Mouse (Mus musculus) erythroblast, adult 5-6 weeks (primary cell): Measurements from ENCODE around the gene Myom1. TPM values are rescaled to one million over a fixed set of nuclear protein-coding genes. Genes with fewer than 3 reads are reported as not detected.

Experiments used
- ATAC-seq: replicated peaks from 2 replicates; pipeline ENCODE4 v1.8.0; 2016; ENCODE audit warnings: moderate number of reproducible peaks, mild to moderate bottlenecking, moderate TSS enrichment, inconsistent platforms; ENCODE audit not compliant: poor library complexity, low FRiP score, severe bottlenecking
- total RNA-seq, 2 experiments: library from RNA; stranded (forward) in 1 of 2; stranded (reverse) in 1 of 2; fragments of 150-400 nt in 1 of 2; fragments of 200-764, 138-1000 nt in 1 of 2; gene quantifications; 2 replicates each; pipeline versions ENCODE4 v1.2.3 to v1.2.4; 2015 to 2017; ENCODE audit warnings: low replicate concordance in 2 of 2

Gene Myom1
- total RNA-seq, 2 experiments from 2014 or later, result 0.34 TPM; not detected in 1

DNA sequence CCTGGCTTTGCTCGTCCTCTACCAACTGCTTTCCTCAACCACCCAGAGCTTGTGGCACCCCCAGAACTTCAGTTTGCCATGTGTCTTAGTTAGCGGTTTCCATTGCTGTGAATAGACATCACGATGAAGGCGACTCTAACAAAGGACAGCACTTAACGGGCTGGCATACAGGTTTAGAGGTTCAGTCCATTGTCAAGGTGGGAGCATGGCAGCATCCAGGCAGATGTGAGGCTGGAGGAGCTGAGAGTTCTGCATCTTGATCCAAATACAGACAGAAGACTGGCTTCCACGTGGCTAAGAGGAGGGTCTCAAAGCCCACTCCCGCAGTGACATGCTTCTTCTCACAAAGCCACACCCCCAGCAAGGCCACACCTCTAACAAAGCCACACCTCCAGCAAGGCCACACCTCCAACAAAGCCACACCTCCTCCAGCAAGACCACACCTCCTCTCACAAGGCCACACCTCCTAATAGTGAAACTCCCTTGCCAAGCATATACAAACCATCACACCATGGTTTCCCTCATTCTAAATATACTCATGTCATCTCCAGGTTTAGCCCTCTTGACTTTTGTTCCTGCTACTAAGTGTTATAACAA lies 8.3 kb downstream of the Myom1 start:
- ATAC-seq, result peak; percentile 70

DNA sequence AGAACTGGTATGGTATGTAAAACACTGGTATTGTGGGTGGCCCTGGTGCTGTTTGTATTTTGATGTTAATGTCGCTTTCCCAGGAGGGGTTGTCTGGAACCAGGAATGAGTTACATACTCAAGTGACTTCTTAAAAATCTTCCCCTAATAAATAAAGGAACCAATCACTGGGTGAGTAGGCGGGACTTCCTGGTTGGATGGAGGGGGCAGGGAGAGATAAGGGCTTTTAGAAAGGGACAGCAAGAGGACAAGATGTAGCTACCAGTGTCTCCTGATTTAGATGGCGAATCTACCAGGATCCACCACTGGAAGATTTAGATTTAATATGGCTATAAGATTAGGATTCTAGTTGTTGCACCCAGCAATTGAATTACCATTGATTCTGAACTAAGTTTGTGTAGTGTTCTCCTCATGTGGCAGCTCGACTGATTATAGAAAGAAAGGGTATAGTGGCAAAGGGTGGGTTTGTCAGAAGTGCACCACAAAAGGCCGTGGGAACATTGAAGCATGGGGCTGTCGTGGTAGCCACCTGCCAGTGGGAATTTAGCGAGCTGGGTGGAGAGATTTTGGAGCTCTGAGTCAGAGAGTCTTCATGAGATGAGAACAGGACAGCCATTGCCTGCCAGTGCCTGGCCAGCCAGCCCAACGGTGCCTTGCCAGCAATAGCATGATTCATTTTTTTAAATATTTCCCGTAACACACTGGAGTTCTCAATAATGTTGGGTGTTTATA lies 9.7 kb downstream of the Myom1 start:
- no peak for ATAC-seq

DNA sequence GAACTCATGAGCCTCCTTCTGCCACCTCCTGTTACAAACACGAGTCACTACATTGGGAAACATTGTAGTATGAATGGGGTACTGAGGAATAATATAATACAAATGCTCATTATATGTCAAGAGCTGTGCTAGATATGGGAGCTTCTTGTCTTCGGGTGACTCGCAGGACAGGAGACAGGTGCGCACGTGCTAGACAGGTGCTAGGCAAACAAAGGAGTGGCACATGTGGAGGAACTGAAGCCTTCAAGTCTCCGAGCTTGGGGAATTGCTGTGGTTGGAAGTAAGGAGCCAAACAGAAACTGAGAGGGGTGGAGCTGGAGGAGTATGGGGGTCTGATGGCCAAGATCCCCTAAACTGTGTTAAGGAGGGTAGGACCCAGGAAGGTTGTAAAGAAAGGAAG lies 10.7 kb downstream of the Myom1 start:
- no peak for ATAC-seq

DNA sequence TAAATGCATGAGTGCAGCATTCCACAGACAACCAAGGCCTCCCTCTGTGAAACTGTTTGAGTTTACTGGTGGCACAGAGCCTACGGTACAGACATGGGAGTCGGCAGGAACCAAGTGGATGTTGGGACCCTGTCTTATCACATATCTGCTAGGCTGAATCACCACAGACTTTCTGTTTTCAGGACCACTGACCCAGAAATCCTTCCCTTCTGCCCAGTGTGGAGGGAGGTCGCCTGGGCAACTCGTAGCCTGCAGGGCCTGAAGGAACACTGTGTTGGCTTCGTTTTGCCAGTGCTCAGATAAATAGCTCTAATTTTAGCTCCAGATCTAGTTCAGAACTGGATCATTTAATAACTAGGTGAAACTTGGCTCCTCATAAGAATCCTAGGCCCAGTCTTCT lies 12.5 kb downstream of the Myom1 start:
- ATAC-seq, result no peak

DNA sequence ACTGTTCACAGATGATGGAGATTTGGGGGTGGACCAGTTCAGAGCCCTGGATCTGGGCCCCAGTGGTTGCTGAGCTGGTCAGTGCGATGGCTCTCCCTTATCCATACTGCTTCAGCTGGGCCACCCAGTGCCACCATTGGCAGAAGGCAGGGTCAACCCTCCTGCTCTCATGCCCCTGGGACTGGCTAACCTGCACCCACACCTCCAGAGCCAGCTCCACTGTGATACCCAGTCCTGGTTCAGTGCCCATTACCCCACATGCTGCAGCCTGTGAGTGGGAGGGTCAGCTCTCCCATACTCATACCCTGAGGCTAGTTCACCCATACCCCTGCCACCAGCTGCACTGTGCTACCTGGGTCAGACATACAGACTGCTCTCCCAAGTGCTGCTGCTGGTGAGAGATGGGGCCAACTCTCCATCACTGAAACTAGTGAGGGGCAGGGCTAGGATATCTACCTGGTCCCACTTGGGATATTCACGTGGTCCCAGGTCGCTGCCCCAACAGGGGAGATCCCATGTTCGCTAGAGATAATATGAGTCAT lies 15.1 kb downstream of the Myom1 start:
- no peak for ATAC-seq

DNA sequence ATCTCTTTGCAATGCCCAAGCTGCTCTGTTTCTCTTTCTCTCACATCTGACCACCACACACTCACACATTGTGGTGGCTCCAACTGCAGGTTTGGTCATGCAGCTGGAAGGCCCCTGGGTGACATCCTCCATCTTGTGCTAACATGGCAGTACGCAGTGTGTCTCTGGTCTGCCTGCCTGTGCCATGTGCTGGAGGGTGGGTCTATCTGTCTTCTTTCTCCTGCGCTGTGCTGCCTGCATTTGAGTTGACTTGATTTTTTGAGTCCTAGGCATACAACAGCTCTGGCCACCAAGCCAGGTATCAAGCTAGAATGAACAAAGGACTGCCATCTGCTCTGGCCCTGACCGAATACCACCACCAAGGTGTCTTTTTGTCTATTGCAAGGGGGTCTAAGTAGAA lies 15.7 kb downstream of the Myom1 start:
- ATAC-seq, result 0 out of 2 replicates have a peak, but pooled peaks have one; percentile 21

DNA sequence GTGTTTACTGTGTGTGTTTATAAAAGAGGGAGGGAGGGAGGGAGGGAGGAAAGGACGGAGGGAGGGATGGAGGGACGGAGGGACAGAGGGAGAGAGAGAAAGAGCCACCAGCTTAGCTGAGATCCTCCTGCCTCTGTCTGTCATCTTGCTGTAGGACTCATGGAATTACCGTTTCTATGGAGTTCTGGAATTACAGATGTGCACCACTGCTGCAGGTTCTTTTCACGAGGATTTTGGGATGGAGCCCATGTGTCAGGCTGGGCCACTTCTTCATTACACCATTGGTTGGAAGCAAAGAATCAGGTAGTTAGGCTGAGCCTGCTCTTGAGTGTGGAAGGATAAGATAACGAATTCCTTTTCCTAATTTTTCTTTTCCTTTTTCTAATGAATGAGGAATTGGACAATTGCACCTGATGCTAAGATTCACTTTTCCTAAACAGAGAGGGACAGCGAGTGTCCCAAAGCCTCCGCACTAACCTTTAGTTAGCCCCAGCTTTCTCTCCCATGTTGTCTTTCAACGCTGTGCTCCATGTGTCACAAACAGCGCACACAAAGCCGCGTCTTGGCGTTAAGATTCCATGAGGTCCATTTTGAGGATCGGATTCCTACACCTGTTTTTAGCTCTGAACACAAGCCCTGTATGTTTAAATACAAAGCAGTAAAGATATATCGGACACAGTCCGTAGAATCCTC lies 16.3 kb downstream of the Myom1 start:
- no peak for ATAC-seq

DNA sequence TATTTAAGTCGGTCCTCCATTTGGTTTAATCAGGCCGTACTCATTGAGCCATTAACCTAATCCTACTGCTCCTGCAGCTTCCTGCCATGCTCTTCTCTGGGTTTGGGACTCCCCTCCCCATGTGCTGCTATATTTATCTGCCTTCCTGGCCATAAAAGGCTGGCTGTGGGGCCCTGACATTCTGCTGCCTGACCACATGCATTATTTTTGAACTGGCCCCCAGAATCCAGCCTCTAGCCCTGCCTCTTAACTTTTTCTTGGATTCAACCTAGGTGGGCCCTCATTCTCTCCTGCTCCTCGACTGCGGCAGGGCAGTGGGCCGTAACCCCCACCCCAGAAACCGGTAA lies 16.8 kb downstream of the Myom1 start:
- no peak for ATAC-seq

DNA sequence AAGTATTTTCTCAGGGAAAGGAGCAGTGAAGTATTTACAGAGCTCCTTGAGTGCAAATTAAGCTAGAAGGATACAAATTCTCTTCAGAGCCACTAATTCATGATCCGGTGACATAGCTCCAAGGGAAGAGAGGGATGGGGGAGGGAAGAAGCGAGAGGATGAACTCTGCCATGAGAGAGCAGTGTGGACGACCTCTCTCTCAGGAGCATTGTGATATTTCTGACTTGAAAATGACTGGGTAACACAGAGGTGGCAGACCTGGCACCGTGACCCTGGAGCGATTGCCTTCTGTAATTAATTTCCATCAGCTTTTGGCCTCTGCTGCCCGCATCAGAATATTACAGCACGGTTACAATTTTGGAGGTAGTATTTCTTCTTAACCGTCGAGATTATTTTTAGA lies 17.4 kb downstream of the Myom1 start:
- no peak for ATAC-seq

DNA sequence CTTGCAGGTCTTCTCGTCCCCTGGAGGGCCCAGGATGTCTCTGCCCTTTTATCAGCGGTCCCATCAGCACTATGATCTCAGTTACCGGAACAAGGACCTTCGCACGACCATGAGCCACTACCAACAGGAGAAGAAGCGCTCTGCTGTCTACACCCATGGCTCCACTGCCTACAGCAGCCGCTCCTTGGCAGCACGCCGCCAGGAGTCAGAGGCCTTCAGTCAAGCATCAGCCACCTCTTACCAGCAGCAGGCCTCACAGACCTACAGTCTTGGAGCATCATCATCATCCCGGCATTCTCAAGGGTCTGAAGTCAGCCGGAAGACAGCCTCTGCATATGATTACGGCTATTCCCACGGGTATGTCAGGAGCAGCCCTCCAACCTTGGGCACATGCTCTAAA lies 20.4 kb downstream of the Myom1 start:
- ATAC-seq, result no peak

DNA sequence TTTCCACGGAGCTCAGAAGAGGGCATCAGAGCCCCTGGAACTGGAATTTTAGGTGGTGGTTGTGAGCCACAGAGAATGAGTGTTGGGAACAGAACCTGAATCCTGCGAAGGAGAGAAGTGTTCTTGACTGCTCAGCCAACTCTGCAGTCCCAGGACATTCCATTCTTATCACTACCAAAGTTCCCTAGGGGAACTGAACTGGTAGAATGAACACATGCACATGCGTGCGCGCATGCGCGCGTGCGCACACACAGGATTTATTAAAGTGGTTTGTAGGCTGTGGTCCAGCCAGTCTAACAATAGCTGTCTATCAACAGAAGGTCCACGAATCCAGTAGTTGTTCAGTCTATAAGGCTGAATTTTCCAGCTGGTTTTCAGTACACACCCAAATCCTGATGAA lies 21.6 kb downstream of the Myom1 start:
- no peak for ATAC-seq

DNA sequence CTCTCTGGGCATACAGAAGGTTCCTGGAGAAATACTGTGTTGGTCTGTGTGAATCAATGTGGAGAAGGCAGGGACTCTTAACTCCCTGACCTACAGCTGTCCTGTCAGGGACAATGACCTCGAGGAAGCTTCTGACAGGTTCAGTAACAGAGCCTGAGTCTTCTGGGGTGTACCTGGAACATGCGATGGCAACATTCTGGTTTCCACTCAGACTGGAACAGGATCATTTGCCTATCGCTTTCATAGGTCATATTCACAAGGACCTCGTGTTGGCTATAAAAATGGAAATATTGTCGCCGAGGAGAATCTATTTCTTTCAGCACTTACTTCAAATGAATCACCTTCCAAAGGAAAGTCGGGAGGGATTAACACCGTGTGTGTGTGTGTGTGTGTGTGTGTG lies 23.5 kb downstream of the Myom1 start:
- ATAC-seq, result no peak

DNA sequence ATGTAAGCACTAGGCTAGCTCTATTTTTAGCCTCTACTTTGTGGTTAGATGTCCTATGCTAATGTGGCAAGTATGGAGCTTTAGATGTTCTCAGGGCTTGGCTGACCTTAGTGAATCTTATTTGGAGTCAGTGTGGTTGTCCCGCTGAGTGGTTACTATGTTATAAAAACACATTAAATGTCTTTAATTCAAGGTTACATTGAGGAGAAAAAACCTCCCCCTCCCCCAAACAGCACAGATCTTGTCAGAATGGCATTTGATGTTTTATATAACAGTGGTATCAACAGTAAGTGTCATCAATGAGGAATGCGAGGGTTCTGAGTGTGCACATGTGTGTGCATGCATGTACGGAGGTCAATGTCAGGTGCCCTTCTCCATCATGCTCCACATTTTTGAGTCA lies 24.8 kb downstream of the Myom1 start:
- ATAC-seq, result no peak

DNA sequence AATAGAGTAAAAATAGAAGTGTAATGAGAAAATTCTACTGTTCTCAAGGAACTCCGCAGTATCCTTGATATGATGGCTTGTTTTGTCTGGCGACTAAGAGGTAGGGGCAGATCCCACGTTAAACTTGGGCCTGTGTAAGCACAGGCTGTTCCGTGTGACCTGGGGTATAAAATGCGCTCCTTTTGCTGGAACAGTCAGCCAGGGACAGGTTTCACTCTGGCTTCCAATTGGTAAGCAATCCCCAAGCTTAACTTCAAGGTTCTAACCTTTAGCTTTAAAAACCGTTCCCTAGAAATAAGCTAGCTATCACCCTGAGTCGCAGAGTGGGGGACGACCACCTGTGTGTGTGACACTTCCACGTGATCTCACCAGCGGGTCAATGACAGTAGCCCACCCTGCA lies 30.3 kb downstream of the Myom1 start:
- no peak for ATAC-seq

DNA sequence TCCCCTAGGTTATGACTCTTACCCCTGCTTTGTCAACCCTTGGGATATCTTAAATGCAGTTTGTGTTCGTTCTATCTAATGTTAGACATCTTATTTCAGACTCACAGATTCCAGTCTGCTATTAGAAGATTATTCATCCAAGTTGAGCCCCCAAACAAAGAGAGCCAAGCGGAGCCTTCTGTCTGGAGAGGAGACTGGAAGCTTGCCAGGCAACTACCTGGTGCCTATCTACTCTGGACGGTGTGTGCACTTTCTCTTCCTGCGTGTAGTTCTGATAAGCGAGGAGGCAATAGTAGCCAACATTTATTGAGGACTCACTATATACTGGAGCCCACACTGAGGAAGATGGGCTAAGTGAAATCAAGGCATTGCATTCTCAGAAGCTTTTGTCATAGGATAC lies 32.0 kb downstream of the Myom1 start:
- no peak for ATAC-seq

DNA sequence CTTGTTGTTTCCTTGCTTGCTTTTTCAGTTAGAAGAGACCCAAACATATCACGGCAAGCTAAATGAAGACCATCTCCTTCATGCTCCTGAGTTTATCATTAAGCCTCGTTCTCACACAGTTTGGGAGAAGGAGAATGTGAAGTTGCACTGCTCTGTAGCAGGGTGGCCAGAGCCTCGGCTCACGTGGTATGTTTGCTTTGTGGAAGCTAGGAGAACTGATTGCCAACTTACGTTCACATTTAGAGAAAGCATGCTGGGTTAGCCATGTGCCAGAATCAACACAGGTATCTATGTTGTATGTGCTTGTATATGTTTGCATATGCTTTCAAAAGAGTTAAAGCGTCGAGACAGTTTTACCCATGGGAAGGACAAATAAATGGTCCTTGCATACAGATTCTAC lies 34.8 kb downstream of the Myom1 start:
- ATAC-seq, result no peak

DNA sequence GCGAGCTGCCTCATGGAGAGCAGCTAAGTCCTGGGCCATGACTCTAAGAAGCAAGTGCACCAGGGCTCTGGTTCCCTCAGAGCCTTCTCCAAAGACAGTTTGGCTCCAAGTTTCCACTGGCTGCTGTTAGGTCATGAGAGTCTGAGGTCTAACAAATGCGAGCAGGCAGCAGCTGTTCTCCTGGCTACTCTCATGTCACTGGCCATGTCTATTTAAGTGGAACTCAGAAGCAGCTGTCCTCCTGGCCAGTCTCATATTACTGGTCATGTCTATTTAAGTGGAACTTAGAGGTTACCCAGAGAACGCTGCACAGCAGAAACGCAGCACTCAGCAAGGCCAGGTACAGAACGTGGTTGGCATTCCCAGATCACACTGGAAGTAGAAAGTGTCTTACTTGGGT lies 36.4 kb downstream of the Myom1 start:
- ATAC-seq, result no peak

DNA sequence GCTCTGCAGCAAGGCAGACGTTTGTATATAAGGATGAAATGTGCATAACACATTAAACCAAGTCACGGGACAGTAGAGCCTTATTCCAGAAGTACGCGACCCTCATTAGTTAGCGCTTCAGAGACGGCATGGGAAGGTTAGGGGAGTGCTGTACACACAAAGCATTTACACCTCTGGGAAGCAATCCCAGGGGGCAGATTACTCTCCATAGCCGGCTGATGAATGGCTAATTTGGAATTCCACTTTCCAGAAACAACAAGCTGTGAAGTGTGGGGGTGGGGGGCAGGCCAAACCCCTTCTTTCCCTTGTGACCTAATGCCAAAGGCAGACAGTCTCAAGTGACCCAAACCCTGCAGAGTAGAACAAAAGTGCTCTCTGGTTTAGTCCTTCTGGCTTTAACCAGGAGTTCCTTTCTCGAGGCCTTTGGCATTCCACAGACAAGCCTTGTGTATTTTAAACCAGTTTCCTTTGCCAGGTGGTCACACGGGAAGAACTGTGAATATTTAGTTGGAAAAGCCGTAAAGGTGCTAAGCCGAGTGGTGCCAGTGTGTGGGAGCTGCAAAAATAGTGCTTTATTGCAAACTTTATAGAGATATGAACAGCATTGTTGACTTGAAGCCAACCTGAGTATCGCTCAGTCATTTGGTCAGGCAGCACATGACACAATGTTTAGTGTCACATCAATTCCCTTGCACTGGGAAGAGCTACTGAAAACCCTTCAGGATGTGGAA lies 37.6 kb downstream of the Myom1 start:
- no peak for ATAC-seq

DNA sequence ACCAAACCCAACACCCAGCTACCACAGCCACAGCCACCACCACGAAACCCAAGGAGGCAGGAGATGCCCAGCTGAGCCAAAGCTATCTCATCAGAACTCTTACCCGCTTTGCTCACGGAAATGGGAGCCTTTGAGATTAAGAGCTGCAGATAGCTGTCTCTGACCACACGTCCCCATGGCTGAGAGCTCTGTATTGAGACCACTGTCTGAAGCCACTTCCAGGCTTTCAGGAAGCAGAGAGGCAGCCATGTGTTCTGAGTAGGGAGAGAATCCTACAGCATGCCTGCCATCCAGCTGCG lies 38.1 kb downstream of the Myom1 start:
- no peak for ATAC-seq

DNA sequence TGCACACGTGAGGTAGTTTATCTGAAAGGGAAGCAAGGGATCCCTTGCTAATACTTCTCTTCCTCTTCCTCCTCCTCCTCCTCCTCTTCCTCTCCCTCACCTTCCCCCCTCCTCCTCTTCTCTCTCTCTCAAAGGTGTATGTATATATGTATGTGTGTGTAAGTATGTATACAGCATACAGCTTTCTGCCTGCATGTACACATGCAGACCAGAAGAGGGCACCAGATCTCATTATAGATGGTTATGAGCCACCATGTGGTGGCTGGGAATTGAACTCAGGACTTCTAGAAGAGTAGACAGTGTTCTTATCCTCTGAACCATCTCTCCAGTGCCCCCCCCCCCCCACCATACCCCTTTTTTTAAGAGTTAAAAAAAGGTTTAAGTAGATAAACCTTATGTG lies 40.2 kb downstream of the Myom1 start:
- ATAC-seq, result no peak

DNA sequence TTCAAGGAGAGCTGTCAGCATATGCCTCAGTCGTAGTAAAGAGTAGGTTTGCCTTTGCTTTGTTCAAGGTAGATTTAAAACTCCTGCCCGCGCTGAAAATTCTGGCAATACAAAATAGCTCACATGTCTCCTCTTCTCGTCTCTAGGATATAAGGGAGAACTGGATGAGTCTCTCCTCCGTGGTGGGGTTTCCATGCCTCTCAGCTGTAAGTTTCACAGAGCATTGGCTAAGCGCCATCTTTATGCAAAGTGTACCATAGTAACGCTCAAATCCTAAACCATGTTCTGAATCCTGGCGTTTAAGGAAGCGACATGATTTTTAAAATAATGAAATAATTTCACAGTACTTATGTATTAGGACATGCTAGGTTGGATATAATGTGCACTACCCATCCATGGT lies 43.2 kb downstream of the Myom1 start:
- no peak for ATAC-seq
